Mouse (Mus musculus) 3T3-L1 (cell line): Measurements from ENCODE around the gene Epc2.

Experiments used
- DNase-seq: peaks from one replicate; pipeline ENCODE4 v3.0.0-alpha.2; 2015; ENCODE audit warnings: low read depth, low spot score

The Epc2 gene

GRCm38 (mm10) chr2:49450931-49451636 is at the start of gene Epc2:
TSS of gene Epc2 (plus strand) at chr2:49451486.
- DNase-seq: peak; percentile 71

DNA sequence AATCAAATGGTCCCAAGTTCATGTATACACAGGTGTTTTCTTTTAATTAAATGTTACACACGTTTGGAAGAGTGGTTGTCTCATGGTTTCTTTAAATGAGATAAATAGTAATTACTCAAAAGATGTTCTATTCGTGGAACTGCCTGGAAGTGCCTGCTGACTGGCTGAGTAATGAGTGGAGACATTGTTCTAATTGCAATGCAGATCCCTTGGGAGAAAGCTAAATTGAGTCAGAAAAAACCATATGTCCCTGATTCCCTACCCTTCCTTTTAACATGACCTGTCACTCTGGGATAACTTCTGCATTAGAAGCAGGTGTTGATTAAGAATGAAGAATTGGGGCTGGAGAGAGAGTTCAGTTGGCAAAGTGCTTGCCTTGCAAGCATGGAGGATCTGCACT is 45.3 kb upstream of the Epc2 start:
- DNase-seq: no peak

DNA sequence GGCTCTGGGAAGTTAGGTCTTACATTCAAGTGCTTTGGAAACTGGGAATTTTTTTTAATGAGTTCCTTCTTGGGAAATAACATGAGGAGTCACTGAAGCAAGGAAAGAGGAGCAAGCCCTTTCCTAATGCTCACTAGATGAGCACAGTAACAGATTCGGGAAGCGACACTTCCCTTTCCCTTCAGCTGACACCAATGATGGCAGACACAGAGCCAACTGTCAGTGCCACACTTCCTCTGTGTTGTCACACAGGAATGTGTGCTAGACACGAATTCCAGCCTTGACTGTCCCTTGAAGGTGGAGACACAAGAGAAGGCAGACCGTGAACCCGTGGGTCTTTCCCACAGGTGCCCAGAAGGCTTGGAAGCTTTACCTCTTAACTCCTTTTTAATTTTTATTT is 39.6 kb upstream of the Epc2 start:
- no peak for DNase-seq

DNA sequence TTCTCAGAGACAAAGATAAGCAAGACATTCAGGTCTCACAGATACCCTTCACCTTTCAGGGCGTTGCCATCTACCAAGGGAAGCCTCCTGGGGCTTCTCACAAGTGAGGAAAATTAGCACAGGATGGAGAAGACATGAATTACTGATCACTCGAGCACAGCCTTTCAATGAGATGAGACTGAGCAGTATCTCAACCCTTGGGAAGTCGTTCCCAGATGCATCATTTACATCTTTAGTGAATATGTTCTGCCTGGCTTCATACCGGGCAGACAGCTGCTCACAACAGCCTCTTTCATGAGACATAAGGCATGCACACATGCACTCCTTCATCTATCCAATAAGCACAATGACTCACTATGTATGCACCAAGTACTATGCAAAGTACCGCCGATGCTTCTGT is 38.7 kb upstream of the Epc2 start:
- DNase-seq: no peak

DNA sequence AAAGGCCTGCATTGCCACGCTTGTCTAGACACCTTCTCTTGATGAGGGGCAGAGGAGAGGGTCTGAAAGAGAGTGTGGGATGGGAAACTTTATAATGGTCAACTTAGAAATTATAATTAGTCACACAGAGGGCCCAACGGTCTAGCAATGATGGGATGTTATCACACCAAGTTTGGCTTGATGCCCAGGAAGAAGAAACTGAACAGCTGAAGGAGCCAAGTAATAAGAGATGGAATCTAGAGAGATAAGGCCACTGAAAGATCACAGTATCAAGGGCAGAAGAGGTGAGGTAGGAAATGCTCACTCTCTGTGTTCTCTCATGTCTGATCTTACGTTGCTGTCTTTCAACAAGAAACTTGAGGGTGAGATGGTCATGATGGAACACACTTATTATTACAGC is 35.4 kb upstream of the Epc2 start:
- DNase-seq: no peak

GRCm38 (mm10) chr2:49417018-49417604 is 34.2 kb upstream of the Epc2 start:
- no peak for DNase-seq

DNA sequence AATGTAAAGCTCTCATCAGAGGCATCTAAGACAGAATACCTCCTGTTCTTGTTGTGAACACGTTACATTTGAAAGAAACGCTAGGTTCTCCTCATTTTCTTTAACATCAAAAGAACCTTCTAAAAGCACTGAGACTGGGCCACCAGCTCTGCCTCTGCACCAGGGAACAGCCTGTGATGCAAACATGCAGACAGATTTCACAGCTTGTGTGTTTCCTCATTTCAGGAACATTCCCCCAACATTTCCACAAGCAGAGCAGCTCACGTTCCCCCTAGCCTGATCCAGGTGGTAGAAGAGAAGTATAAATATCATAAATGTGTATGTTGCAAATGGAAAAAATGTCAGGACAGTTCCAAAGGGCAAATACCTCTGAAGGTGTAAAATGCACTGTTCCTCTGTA is 30.9 kb upstream of the Epc2 start:
- no peak for DNase-seq

- DNase-seq: no peak
Observed at GRCm38 (mm10) chr2:49423857-49424256, 27.4 kb upstream of the Epc2 start.

GRCm38 (mm10) chr2:49424788-49425187 is 26.5 kb upstream of the Epc2 start:
- no peak for DNase-seq

- DNase-seq: no peak
Observed at GRCm38 (mm10) chr2:49426175-49426574, 25.1 kb upstream of the Epc2 start.

DNA sequence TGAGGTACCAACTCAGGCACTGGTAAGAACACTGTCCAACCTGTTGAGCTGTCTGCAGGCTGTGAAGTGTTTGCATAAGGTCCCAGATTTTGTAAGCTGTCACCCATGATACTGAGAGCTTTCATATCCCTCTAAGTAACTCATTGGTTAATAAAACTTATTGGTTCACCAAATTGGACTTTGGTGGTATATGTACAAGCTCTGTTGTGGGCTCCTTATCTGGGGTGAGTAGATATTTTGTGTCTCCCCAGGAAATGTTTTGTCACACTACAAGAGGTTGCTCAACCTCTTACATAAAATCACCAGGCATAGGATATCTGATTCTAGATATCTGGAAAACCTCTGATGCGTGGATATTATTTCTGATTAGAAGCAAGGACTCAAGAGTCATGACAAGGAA is 20.3 kb upstream of the Epc2 start:
- no peak for DNase-seq

DNA sequence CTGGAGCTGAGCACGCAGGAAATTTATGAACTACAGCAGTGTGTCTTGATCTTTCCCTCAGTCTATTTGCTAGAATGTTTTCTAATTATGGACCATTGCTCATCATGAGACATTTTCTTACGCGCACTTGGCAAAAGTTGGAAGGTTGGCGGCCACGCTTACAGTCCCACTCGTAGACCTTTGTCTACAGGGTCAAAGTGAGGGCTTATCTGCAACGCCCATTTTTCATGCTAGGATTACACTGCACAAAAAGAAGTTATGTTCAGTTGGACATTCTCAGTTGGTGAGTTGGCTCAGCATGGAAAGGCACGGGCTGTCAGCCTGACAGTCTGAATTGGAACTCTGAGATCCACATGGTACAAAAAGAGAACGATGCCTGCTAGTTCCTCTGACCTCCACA is 18.1 kb upstream of the Epc2 start:
- DNase-seq: no peak

- peak; percentile 23 for DNase-seq
Observed at GRCm38 (mm10) chr2:49446238-49446637, 5.0 kb upstream of the Epc2 start.

GRCm38 (mm10) chr2:49447586-49448475 is 3.5 kb upstream of the Epc2 start:
- DNase-seq: peak; percentile 39

DNA sequence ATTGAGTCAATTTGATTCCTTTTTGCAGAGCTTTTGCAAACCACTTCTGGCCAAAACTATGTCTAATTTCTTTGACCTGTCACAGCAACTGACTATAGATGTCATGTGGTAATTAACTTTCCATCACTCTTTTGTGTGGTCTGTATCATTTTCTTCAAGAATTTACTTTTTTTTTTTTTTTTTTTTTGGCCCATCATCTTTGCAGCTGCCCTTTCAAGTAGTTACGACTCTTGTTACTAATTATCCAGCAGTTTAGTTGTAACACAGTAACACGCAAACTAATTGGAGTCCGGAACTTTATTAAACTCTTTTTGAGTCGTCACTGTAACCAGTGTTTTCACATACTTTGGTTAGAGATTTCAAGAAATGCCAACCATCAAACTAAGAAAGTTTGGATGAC is 819 bp upstream of the Epc2 start:
- no peak for DNase-seq

DNA sequence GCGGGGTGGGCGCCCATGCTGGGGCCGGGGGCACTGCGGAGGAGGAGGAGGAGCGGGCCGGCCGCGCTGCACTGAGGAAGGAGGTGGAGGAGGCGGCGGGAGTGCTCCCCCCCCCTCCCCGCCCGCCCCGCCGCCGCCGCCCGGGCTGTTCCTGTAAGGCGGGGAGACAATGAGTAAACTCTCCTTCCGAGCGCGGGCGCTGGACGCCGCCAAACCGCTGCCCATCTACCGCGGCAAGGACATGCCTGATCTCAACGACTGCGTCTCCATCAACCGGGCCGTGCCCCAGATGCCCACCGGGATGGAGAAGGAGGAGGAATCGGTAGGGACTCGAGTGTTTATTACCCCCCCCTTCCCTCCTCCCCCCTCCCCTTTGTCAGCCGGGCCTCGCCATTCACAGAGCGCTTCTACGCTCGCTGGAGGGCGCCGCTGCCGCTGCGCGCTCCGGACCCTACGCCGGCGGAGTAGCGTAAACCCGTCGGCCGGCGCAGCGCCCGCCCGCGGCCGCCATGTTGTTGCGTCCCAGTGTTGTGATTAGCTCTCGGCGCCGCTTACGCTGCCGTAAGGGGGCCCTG is 438 bp downstream of the Epc2 start:
- DNase-seq: peak; percentile 90

- DNase-seq: peak; percentile 95
Observed at GRCm38 (mm10) chr2:49452451-49453081, 1.3 kb downstream of the Epc2 start.

DNA sequence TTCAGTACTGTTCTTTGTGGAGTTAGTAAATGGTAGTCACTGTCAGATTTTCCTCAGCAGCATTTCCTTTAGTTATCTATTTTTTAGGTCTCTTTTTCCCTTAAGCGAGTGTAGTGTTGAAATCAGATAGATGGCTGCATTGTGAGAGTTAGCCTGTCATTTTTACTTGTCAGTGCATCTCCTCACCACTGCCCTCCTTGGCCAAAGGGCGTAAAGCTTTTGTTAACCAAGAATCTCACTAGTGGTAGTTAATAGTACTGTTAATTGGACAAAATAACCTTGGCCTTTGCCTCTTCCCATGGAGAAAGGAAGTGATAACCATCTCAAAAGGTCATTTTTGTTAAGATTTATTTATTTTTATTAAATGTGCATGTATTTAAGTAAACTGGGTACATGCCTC is 6.5 kb downstream of the Epc2 start:
- DNase-seq: no peak

DNA sequence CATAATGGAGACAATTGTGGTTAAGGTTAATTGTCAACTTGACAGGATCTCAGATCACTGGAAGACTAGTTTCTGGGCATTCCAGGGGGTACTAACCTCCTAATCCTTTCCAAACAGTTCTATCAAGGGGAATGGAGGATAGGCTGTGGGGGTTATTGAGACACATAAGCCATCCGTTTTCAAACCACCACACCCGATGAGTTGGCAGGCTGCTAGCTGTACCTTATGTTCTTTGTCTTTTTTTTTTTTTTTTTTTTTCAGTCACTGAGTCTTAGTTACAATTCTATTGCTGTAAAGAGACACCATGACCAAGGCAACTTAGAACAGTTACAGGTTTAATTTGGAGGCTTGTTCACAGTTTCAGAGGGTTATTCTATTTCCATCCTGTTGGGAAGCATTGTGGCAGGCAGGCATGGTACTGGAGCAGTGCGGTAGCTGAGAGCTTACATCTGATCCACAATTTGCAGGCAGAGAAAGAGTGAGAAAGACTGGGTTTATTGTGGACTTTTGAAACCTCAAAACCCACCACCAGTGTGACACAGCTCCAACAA is 14.5 kb downstream of the Epc2 start:
- peak; percentile 24 for DNase-seq

DNA sequence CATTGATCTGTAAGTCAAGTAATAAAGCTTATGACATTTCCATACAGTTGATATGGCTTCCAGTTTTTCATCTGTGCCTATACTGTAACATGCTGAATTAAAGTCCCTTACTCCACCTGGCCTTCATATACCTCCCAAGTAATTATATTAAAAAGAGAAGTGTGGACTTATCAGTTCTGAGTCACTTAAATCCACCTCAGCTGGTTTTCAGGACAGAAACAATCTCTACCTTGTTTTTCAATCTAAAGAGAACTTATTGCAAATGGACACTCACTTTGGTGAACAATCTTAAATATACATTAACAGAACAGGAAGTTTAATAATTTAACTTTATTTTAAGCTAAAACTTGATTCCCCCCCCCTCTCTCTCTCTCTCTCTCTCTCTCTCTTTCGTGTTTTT is 15.8 kb downstream of the Epc2 start:
- DNase-seq: no peak

- no peak for DNase-seq
Observed at GRCm38 (mm10) chr2:49471188-49471587, 19.9 kb downstream of the Epc2 start.
